Comparison of ENCODE assay signal across 8 mouse cellular contexts in genomic region chr5:102692487-102692886, GRCm38 (mm10).
DNase-seq lines count a peak whose midpoint lies in the region; ATAC-seq and TF ChIP-seq lines count a peak whose summit lies in the region.

No protein-coding gene starts in this region.

- peak; percentile 3 to 15 for DNase-seq in spleen, postnatal 36 days (ENCODE audit: low spot score in 2 of 2)
- no peak for DNase-seq in spleen, adult 12 weeks (ENCODE audit: low spot score)
- DNase-seq in cerebellum, adult 9-11 months, result peak; percentile 37
- peak; percentile 16 to 59 for DNase-seq in frontal cortex, postnatal 10 days (ENCODE audit: low spot score in 2 of 2)
- DNase-seq in kidney, adult 8-10 months, result peak; percentile 50 to 65
- DNase-seq in left cerebral cortex, postnatal 25 days (ENCODE audit: low spot score in 2 of 2), result peak; percentile 77 to 85
- peak; percentile 27 for DNase-seq in thymus, adult 2 months

- intact Hi-C loops in left cerebral cortex, postnatal 25 days (cut with DNase I), result loop anchor here (1.0 to 5.0 kb wide), 3 partner anchors 275 to 540 kb away; no protein-coding TSS in a partner anchor

- peak; percentile 47; the same call in 1 of the 2 replicates for ATAC-seq in monocyte, adult 5-6 weeks (replicated peaks; ENCODE audit: insufficient number of reproducible peaks, low FRiP score, low TSS enrichment, poor library complexity, severe bottlenecking)

- WGBS in thymus, adult 2 months, result 15% methylated on average over 4 of the region's 4 CpGs

- no peaks in the 10 kb centered on the region for H3K4me1 ChIP-seq in thymus, adult 2 months (replicated peaks; ENCODE audit: control insufficient read depth, insufficient read depth, low read length)

- no peak overlapping the region for H3K27ac ChIP-seq in thymus, adult 2 months (ENCODE audit: control insufficient read depth, insufficient read depth, low read length)

- TF ChIP-seq POLR2A in thymus, adult 2 months (IDR thresholded peaks at IDR 0.05; ENCODE audit: control insufficient read depth, extremely low read depth, insufficient read depth, low read length, poor library complexity), result no peak

- no peaks in the 10 kb centered on the region for H3K36me3 ChIP-seq in thymus, adult 2 months (ENCODE audit: control insufficient read depth, insufficient read depth, low read length)

- no peak for TF ChIP-seq CTCF in thymus, adult 2 months (IDR thresholded peaks at IDR 0.05; ENCODE audit: borderline replicate concordance, control insufficient read depth, extremely low read depth, insufficient read depth, low read length, poor library complexity)

- H3K27me3 ChIP-seq in thymus, adult 2 months (ENCODE audit: control insufficient read depth, insufficient read depth, low read length), result no peaks in the 10 kb centered on the region

- H3K4me3 ChIP-seq in thymus, adult 2 months (ENCODE audit: control insufficient read depth, insufficient read depth, low read length), result no peak overlapping the region
